Mouse (Mus musculus) lung, postnatal 10 days (tissue): ENCODE measurements around the gene Nudc.
A peak's percentile ranks its signal among the peaks of the same experiment; 100 is the strongest.

ENCODE experiments used
- DNase-seq: peaks from one replicate; pipeline ENCODE4 v3.0.0; 2021

Gene Nudc

GRCm38 (mm10) chr4:133545272-133546231 lies at the start of gene Nudc:
TSS of gene Nudc (minus strand) at chr4:133545996.
- peak; percentile 98 for DNase-seq

DNA sequence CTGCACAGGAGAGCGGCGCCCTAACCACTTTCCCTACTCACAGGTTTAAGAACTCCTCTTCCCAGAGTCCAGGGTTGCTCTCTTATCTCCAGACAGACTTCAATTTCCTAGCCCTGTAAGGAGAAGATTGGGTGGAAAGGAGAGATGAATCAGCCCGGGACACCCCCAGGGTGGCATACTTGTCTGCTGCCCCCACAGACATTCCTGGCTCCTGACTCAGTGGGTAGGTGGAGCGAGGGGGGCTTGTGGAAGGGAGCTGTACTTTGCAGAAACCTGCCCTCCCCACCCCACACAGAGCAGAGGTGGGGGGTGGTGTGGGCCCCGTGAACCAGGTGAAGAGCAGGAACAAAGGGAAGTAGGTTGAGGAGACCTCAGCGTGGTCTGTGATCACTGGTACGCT lies 49.7 kb upstream of the Nudc start:
- no peak for DNase-seq

DNA sequence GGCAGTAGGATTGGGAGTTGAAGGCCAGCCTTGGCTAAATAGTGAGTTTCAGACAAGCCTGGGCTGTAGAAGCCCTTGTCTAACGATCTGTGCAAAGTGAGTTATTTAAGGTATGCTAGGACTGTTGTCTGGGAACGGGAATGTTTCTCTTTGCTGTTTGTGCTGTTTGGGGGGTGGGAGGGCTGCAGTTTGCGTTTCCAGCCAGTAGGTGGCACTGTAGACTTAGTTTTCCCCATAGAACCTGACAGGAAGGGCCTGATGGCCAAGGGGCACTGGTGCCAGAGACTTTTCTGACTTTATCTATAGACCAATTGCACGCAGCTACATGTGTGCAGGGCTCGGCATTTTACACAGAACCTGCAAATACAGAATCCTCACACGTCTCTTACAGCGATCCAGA lies 46.8 kb upstream of the Nudc start:
- DNase-seq: peak; percentile 83

GRCm38 (mm10) chr4:133584059-133584951 lies 38.5 kb upstream of the Nudc start, which contains the start of gene Gpn2:
TSS of gene Gpn2 (plus strand) at chr4:133584362.
- peak; percentile 90 for DNase-seq

- DNase-seq: no peak
Observed at GRCm38 (mm10) chr4:133583690-133584058, 37.9 kb upstream of the Nudc start.

DNA sequence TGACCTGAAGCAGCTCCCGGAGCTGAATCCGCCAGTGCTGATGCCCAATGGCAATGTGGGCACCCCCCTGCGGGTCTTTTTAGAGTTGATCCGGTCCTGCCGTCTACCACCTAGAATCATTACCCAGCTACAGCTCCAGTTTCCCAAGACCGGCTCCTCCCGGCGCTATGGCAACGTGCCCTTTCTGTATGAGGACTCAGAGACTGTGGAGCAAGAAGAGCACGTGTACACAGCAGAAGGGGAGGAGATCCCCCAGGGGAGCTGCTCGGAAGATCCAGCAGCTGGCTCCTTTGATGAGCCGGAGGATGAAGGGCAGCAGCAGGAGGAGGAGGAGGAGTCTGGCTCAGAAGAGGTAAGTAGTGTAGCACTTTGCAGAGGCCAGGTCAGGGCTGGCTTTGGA lies 32.2 kb upstream of the Nudc start:
- DNase-seq: no peak

- no peak for DNase-seq
Observed at GRCm38 (mm10) chr4:133574843-133575202, 29.0 kb upstream of the Nudc start.

GRCm38 (mm10) chr4:133574070-133574842 lies 28.5 kb upstream of the Nudc start, which contains the start of gene Gpatch3:
TSS of gene Gpatch3 (plus strand) at chr4:133574745.
- DNase-seq: peak; percentile 95

DNA sequence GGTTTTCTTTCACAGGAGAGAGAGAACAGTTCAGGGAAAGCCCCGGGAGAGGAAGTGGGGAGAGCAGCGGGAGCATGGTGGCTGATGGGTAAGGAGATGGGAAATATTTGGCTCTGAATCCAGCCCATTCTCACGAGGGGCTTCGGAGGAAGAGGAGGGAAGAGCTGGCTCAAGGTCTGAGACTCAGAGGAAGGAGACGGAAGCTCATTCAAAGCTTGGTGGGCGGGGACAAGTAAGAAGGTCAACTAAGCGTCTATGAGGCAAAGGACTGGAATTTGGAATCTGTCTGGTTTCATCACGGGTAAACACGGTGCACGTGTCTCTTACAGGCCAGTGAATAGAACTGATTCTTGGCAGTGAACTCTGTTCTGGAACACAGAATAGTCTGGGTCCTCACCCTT lies 24.3 kb upstream of the Nudc start:
- DNase-seq: no peak

- no peak for DNase-seq
Observed at GRCm38 (mm10) chr4:133569291-133570065, 23.7 kb upstream of the Nudc start.

GRCm38 (mm10) chr4:133567251-133567650 lies 21.5 kb upstream of the Nudc start:
- DNase-seq: no peak

DNA sequence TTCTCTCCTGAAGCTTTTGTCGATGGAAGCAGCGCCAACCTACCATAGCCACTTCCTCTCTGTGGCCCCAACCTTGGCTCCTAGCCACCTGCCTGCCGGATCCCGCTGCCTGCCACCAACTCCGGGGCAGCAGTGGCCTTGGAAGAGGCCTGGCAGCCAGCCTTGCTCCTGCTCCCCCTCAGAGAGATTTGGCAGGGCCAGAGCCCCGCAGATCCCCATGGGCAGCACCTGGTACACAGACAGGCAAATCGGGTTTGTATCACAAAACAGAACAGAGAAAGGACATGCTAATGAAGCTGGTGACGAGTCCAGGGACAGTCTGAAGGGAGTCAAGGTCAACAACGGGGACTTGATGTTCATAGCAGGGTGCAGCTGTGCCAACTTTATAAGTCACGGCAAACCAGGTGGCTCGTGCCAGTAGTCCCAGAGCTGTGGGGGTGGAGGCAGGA lies 17.4 kb upstream of the Nudc start:
- no peak for DNase-seq

GRCm38 (mm10) chr4:133561622-133562021 lies 15.8 kb upstream of the Nudc start:
- no peak for DNase-seq

GRCm38 (mm10) chr4:133559846-133560245 lies 14.1 kb upstream of the Nudc start:
- no peak for DNase-seq

GRCm38 (mm10) chr4:133557041-133557717 lies 11.4 kb upstream of the Nudc start:
- DNase-seq: no peak

DNA sequence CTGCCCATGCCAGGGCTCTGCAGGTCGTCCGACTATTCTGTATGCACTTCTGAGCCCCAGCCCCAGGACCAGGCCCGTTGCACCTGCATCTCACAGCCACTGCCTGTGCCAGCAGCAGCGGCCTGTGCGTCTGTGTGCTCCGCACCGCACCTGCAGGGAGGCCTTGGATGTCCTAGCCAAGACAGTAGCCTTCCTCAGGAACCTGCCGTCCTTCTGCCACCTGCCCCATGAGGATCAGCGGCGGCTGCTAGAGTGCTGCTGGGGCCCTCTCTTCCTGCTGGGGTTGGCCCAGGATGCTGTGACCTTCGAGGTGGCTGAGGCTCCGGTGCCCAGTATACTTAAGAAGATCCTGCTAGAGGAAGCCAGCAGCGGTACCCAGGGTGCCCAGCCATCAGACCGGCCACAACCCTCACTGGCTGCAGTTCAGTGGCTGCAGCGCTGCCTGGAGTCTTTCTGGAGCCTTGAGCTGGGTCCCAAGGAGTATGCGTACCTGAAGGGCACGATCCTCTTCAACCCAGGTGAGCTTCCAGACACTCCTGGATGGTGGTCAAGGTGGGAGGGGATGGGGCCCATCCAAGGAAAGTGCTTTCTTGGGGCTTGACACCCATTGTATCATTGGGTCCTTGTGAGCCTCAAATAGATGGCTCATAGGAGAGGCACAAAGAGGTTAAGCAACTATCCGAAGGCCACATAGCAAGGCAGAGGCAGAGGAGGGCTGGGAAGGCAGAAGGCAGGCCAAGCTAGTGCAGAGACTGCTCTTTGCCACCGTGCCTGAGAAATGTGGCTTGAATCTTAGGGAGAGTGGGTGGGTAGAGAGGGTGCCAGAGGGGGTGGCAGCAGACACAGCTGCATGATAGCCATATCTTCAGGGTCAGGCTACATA lies 7.9 kb upstream of the Nudc start:
- DNase-seq: no peak

GRCm38 (mm10) chr4:133552768-133553447 lies 7.1 kb upstream of the Nudc start, which contains the start of gene Nr0b2:
TSS of gene Nr0b2 (plus strand) at chr4:133553376.
- DNase-seq: no peak

DNA sequence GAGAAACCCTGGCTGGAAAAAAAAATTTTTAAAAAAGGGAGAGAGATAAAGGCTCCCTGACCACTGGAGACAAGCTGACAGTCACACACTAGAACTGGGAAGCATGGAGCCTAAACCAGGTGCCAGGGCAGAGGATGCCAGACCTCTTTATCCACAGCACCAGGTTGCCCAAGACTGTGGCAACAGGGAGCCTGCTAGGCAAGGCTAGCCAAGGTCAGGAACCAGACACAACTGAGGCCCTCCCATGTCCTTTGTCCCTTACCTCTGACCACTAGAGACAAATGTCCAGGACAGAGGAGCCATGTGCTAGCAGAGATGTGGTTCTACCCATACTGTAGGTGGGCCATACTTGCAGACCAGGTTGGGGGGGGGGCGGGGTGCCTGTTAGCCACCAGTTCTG lies 6.2 kb upstream of the Nudc start:
- no peak for DNase-seq

DNA sequence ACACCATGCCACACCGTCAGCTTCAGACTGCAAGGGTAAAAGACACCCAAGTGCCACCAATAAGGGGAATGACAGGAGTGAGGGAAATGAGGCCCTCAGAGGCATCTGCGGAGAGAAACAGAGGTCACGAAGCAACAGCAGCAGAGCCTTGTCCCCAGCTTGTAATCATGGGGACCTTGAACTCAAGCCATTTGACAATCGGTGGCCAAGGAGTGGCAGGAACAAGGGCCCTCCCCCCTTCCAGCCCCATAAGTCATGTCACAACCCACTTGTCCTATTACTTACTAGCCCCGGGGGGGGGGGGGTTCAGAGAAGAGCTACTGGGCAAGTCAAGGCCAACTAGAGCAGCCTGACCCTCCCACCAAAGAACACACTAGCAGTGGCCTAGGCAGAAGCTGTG lies 9.1 kb downstream of the Nudc start:
- no peak for DNase-seq

DNA sequence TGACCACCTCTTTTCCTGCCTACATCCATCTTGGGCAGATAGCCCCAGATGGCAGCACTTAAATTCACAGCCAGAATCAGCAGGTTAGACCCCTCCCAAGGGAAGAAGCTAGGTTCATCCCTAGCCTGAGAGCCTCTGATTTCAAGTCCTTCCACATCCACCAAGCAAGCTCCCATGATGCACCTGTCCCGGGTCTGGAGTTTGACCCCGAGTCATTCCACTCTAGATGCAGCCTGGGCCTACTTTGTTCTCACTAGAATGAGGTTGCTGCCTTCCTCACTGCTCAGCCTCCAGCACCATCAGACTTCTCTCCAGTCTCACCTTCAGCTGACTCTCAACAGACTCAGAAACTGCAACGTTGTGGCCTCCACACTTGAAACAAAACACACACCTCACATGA lies 9.7 kb downstream of the Nudc start:
- no peak for DNase-seq
